Mouse (Mus musculus) lung, postnatal 0 days (tissue): ENCODE results near the gene Cdk17. TPM values are rescaled to one million over a fixed set of nuclear protein-coding genes. Genes with fewer than 3 reads are reported as not detected.

Experiments
- ATAC-seq: fragments of 200-750 bp; cut with Nextera tagmentation; 2 replicates; pipeline ENCODE4 v1.8.0; 2017; ENCODE audit warnings: moderate library complexity
- DNase-seq: peaks from one replicate; pipeline ENCODE4 v3.0.0-alpha.2; 2016; ENCODE audit warnings: low spot score
- H3K27ac ChIP-seq: fragments of 300-500 bp; sonication (generic); 2 replicates; pipeline ENCODE4 v1.5.1; 2014; ENCODE audit warnings: antibody characterized with exemption, mild to moderate bottlenecking, low read length, mixed read lengths
- H3K27me3 ChIP-seq: fragments of 300-500 bp; sonication (generic); replicated peaks from 2 replicates; pipeline ENCODE4 v1.6.1; 2014; ENCODE audit warnings: low read length, mixed read lengths; ENCODE audit not compliant: insufficient read depth
- H3K36me3 ChIP-seq: fragments of 300-500 bp; sonication (generic); 2 replicates; pipeline ENCODE4 v1.6.1; 2014; ENCODE audit warnings: low read length, mixed read lengths; ENCODE audit not compliant: insufficient read depth
- H3K4me1 ChIP-seq: fragments of 300-500 bp; sonication (generic); 2 replicates; pipeline ENCODE4 v1.6.1; 2014; ENCODE audit warnings: antibody characterized with exemption, low read depth, low read length, mixed read lengths; ENCODE audit not compliant: insufficient read depth
- H3K4me2 ChIP-seq: fragments of 300-500 bp; sonication (generic); replicated peaks from 2 replicates; pipeline ENCODE4 v1.6.1; 2014; ENCODE audit warnings: low read depth, mild to moderate bottlenecking, low read length, moderate library complexity, mixed read lengths
- H3K4me3 ChIP-seq: fragments of 300-500 bp; sonication (generic); 2 replicates; pipeline ENCODE4 v1.5.1; 2014; ENCODE audit warnings: low read depth, low read length
- H3K9ac ChIP-seq: fragments of 300-500 bp; sonication (generic); replicated peaks from 2 replicates; pipeline ENCODE4 v1.6.1; 2014; ENCODE audit warnings: low read depth, mild to moderate bottlenecking
- H3K9me3 ChIP-seq: fragments of 300-500 bp; sonication (generic); 2 replicates; pipeline ENCODE4 v1.6.1; 2016; ENCODE audit warnings: low read length, mixed read lengths
- CTCF ChIP-seq: IDR thresholded peaks from 2 replicates; pipeline ENCODE4 v1.5.1; 2016; ENCODE audit warnings: antibody characterized with exemption, mild to moderate bottlenecking
- EP300 ChIP-seq: IDR thresholded peaks from 2 replicates; pipeline ENCODE4 v1.6.1; 2016; ENCODE audit warnings: antibody characterized with exemption, mild to moderate bottlenecking, control low read depth
- WGBS: fragments of 180-500 bp; shearing (Covaris S2); extraction: QIAGEN DNeasy Blood & Tissue Kit; methylation state at CpG from one replicate; pipeline ENCODE4 v1.1.7; 2014; 5-methylcytosine and 5-hydroxymethylcytosine counted together
- polyA plus RNA-seq: library from polyadenylated mRNA; unstranded; fragments of >200 nt; fragmentation: Nextera tagmentation; extraction: Ambion mirVana; gene quantifications from 2 replicates; pipeline ENCODE4 v1.2.1, GENCODE M21; 2015

The Cdk17 gene
- polyA plus RNA-seq, 1 experiment from 2014 or later: 12.6 TPM

- no peak overlapping the region for H3K27ac ChIP-seq
- H3K4me1 ChIP-seq: no peaks in the 10 kb centered on the region
- H3K9ac ChIP-seq: no peak overlapping the region
- TF ChIP-seq EP300: no peak
- TF ChIP-seq CTCF: no peak
- no peaks in the 10 kb centered on the region for H3K27me3 ChIP-seq
- H3K4me3 ChIP-seq: no peak overlapping the region
- WGBS: 49% methylated on average over 6 of the region's 6 CpGs
- H3K36me3 ChIP-seq: no peaks in the 10 kb centered on the region
- DNase-seq (no peak), ATAC-seq (peak; percentile 37; the same call in 1 of the 2 replicates)
- no peaks in the 10 kb centered on the region for H3K9me3 ChIP-seq
- no peak overlapping the region for H3K4me2 ChIP-seq
Measured at GRCm38 (mm10) chr10:93247902-93248301, 87.2 kb downstream of the Cdk17 start.

GRCm38 (mm10) chr10:93248416-93248815 is 87.7 kb downstream of the Cdk17 start:
- TF ChIP-seq EP300: no peak
- no peak for TF ChIP-seq CTCF
- no peak overlapping the region for H3K4me2 ChIP-seq
- H3K9me3 ChIP-seq: no peaks in the 10 kb centered on the region
- no peak overlapping the region for H3K4me3 ChIP-seq
- no peak for ATAC-seq
- DNase-seq: no peak
- H3K27me3 ChIP-seq: no peaks in the 10 kb centered on the region
- H3K9ac ChIP-seq: no peak overlapping the region
- H3K4me1 ChIP-seq: no peaks in the 10 kb centered on the region
- H3K27ac ChIP-seq: no peak overlapping the region
- no peaks in the 10 kb centered on the region for H3K36me3 ChIP-seq
- WGBS: 72% methylated on average over 8 of the region's 8 CpGs

GRCm38 (mm10) chr10:93249901-93250300 is 89.2 kb downstream of the Cdk17 start:
- ATAC-seq (no peak), DNase-seq (no peak)
- H3K4me3 ChIP-seq: no peak overlapping the region
- no peaks in the 10 kb centered on the region for H3K4me1 ChIP-seq
- H3K9ac ChIP-seq: no peak overlapping the region
- no peak overlapping the region for H3K27ac ChIP-seq
- TF ChIP-seq EP300 (no peak), CTCF (no peak)
- H3K27me3 ChIP-seq: no peaks in the 10 kb centered on the region
- WGBS: 72% methylated on average over 7 of the region's 7 CpGs
- H3K9me3 ChIP-seq: no peaks in the 10 kb centered on the region
- H3K4me2 ChIP-seq: no peak overlapping the region
- no peaks in the 10 kb centered on the region for H3K36me3 ChIP-seq

- 49% methylated on average over 23 of the region's 24 CpGs for WGBS
- no peak overlapping the region for H3K4me2 ChIP-seq
- no peaks in the 10 kb centered on the region for H3K36me3 ChIP-seq
- H3K4me1 ChIP-seq: no peaks in the 10 kb centered on the region
- H3K27me3 ChIP-seq: no peaks in the 10 kb centered on the region
- H3K9ac ChIP-seq: no peak overlapping the region
- H3K27ac ChIP-seq: peak overlapping the region; percentile 49; the same call in 1 of the 2 replicates
- TF ChIP-seq EP300 (no peak), CTCF (no peak)
- no peaks in the 10 kb centered on the region for H3K9me3 ChIP-seq
- DNase-seq (peak; percentile 52), ATAC-seq (peak; percentile 53)
- H3K4me3 ChIP-seq: no peak overlapping the region
Measured at GRCm38 (mm10) chr10:93250436-93251317, 90.0 kb downstream of the Cdk17 start.

- Histone ChIP-seq H3K4me3 (no peak overlapping the region), H3K9ac (no peak overlapping the region), H3K9me3 (no peaks in the 10 kb centered on the region), H3K4me1 (no peaks in the 10 kb centered on the region), H3K27ac (no peak overlapping the region), H3K27me3 (no peaks in the 10 kb centered on the region), H3K4me2 (no peak overlapping the region), H3K36me3 (no peaks in the 10 kb centered on the region)
- 78% methylated on average over 8 of the region's 8 CpGs for WGBS
- TF ChIP-seq EP300 (no peak), CTCF (no peak)
- DNase-seq (no peak), ATAC-seq (no peak)
Measured at GRCm38 (mm10) chr10:93251426-93251825, 90.8 kb downstream of the Cdk17 start.

- ATAC-seq: no peak
- no peaks in the 10 kb centered on the region for H3K27me3 ChIP-seq
- WGBS: 92% methylated on average over 2 of the region's 2 CpGs
Measured at GRCm38 (mm10) chr10:93252661-93253060, 92.0 kb downstream of the Cdk17 start.

More at GRCm38 (mm10) chr10:93252661-93253060, 92.0 kb downstream of the Cdk17 start:
- Histone ChIP-seq H3K4me3 (no peak overlapping the region), H3K36me3 (no peaks in the 10 kb centered on the region), H3K27ac (no peak overlapping the region), H3K4me1 (no peaks in the 10 kb centered on the region), H3K9me3 (no peaks in the 10 kb centered on the region), H3K4me2 (no peak overlapping the region), H3K9ac (no peak overlapping the region)
- DNase-seq: no peak
- TF ChIP-seq CTCF (no peak), EP300 (no peak)
